Mouse (Mus musculus) thymus, postnatal 14 days (tissue): ENCODE measurements around the gene Dcakd.

Experiments
- DNase-seq: peaks from one replicate; pipeline ENCODE4 v3.0.0; 2021

The Dcakd gene

GRCm38 (mm10) chr11:103028176-103028891, at the start of gene Dcakd, which contains the start of gene Nmt1:
Gene Dcakd, minus strand, starts transcription at chr11:103028333.
Gene Nmt1, plus strand, starts transcription at chr11:103028190.
- DNase-seq: peak; percentile 92

GRCm38 (mm10) chr11:103076581-103076980, 48.4 kb upstream of the Dcakd start:
- DNase-seq: no peak

GRCm38 (mm10) chr11:103076010-103076409, 47.9 kb upstream of the Dcakd start:
- no peak for DNase-seq

GRCm38 (mm10) chr11:103074796-103075323, 46.7 kb upstream of the Dcakd start:
- no peak for DNase-seq

- DNase-seq: no peak
These were observed 46.1 kb upstream of the Dcakd start for GRCm38 (mm10) chr11:103074121-103074650.

- DNase-seq: no peak
These were observed 45.5 kb upstream of the Dcakd start for GRCm38 (mm10) chr11:103073671-103074070.

GRCm38 (mm10) chr11:103070322-103070880, 42.3 kb upstream of the Dcakd start:
- no peak for DNase-seq

- DNase-seq: no peak
These were observed 41.6 kb upstream of the Dcakd start for GRCm38 (mm10) chr11:103069731-103070130.

- DNase-seq: no peak
These were observed 40.8 kb upstream of the Dcakd start for GRCm38 (mm10) chr11:103068884-103069283.

GRCm38 (mm10) chr11:103068272-103068671, 40.1 kb upstream of the Dcakd start:
- DNase-seq: no peak

GRCm38 (mm10) chr11:103067457-103068001, 39.4 kb upstream of the Dcakd start:
- no peak for DNase-seq

- DNase-seq: no peak
These were observed 38.9 kb upstream of the Dcakd start for GRCm38 (mm10) chr11:103067051-103067361.

- no peak for DNase-seq
These were observed 38.3 kb upstream of the Dcakd start for GRCm38 (mm10) chr11:103066191-103067050.

GRCm38 (mm10) chr11:103058499-103059085, 30.5 kb upstream of the Dcakd start:
- DNase-seq: no peak

- no peak for DNase-seq
These were observed 28.5 kb upstream of the Dcakd start for GRCm38 (mm10) chr11:103056636-103057035.

- DNase-seq: peak; percentile 79
These were observed 26.7 kb upstream of the Dcakd start for GRCm38 (mm10) chr11:103054798-103055197.

GRCm38 (mm10) chr11:103053191-103054076, 25.3 kb upstream of the Dcakd start:
- no peak for DNase-seq

GRCm38 (mm10) chr11:103052078-103052477, 23.9 kb upstream of the Dcakd start:
- DNase-seq: no peak

- DNase-seq: no peak
These were observed 23.1 kb upstream of the Dcakd start for GRCm38 (mm10) chr11:103051249-103051691.

GRCm38 (mm10) chr11:103050153-103050552, 22.0 kb upstream of the Dcakd start:
- DNase-seq: no peak

GRCm38 (mm10) chr11:103049611-103050010, 21.5 kb upstream of the Dcakd start:
- DNase-seq: no peak
